Mouse (Mus musculus): Measurements from ENCODE around the gene Sap30bp. TPM values are rescaled to one million over a fixed set of nuclear protein-coding genes. Genes with fewer than 3 reads are reported as not detected.
A peak's percentile ranks its signal among the peaks of the same experiment; 100 is the strongest.

Sap30bp gene
- polyA plus RNA-seq, 1 experiment from 2014 or later = 40.5 TPM

DNA sequence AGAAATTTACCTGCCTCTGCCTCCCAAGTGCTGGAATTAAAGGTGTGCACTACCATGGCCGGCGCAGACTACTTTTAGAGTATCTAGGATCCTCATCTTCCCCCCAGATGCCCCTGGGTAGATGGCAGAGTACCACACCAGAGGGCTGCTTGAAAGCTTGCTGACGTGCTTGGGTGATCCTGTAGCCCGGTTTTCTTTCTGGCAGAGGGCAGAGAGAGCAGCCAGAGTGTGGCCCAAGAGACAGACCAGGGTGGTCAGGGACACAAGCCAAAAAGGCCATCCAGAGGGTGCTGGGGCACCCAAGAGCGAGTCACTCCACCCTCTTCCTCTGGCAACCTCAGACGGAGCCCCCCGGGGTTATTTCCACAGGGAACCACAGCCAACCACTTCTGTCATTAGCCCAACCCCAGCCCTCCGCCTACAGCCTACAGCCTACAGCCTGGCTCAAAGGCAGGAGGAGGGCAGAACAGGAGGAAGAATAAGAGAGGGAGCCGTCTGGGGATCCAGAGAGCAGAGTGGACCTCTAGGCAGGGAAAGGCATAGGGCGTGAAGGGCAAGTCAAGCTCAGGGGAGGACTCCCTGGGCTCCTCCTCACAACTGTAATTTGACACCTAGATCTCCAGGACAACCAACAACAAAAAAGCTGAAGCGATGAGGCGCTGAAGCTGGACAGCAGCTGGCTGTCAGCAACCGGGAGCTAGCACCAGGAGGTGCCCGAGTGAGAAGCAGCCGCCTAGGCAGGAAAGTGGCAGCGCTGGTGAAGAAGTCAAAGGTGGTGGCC is 33.4 kb upstream of the Sap30bp start, which contains the start of gene Smim5:
Smim5 (plus strand) TSS at position 481 of the 781 bp plus-strand sequence.
- no peak for ATAC-seq (ENCODE audit: low FRiP score)
- H3K4me2 ChIP-seq = 0 out of 2 replicates have a peak within 1 kb of the TSS, but pooled peaks have one; percentile 11
- no peak within 1 kb of the TSS for H3K4me3 ChIP-seq (replicated peaks)
- H3K9ac ChIP-seq (replicated peaks) = no peak within 1 kb of the TSS
- H3K27me3 ChIP-seq (replicated peaks) = no peaks in the 10 kb centered on the region
- 30% methylated on average over 16 of the region's 16 CpGs for WGBS
- no peak within 1 kb of the TSS for H3K27ac ChIP-seq (replicated peaks)
- H3K4me1 ChIP-seq = peaks cover 13% of the 10 kb centered on the region
- H3K9me3 ChIP-seq (replicated peaks) = no peaks in the 10 kb centered on the region
- peaks cover 8% of the 10 kb centered on the region for H3K36me3 ChIP-seq

DNA sequence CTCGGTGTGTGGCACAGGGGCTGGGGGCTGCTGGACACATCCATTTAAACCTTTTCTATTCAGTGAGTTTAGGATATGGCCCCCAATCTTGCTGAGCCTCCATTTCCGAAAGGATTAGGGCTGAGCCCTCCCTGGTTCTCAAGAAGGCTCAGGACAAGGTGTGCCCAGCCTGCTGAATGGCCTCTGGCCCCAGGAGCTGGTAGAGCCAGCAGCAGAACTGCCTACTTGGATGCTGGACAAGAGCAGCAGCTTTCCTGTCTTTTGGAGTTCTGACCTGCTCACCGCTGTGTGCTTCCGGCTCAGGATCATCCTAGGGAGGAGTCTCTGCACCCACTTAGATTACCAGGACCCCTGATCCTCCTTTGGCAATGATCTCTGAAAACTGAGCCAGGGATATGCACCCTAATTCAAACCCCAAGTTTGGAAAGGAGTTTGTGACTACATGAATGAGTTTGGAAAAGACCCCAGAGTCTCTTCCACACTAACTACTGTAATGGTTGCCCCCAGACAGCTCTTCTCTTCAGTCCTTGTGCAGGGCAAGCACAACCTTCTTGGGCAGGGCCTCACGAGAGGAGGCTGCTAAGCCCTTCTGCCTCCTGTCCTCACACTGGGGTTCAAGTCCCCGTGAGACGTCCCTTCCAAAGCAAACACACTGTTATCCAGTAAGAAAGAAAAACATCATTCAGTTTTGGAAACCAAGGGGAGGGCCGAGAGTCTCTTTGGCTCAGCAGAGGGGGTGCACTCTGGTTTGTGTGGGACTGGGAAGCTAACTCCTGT is 32.3 kb upstream of the Sap30bp start:
- H3K9ac ChIP-seq (replicated peaks) = no peak overlapping the region
- no peak overlapping the region for H3K27ac ChIP-seq (replicated peaks)

DNA sequence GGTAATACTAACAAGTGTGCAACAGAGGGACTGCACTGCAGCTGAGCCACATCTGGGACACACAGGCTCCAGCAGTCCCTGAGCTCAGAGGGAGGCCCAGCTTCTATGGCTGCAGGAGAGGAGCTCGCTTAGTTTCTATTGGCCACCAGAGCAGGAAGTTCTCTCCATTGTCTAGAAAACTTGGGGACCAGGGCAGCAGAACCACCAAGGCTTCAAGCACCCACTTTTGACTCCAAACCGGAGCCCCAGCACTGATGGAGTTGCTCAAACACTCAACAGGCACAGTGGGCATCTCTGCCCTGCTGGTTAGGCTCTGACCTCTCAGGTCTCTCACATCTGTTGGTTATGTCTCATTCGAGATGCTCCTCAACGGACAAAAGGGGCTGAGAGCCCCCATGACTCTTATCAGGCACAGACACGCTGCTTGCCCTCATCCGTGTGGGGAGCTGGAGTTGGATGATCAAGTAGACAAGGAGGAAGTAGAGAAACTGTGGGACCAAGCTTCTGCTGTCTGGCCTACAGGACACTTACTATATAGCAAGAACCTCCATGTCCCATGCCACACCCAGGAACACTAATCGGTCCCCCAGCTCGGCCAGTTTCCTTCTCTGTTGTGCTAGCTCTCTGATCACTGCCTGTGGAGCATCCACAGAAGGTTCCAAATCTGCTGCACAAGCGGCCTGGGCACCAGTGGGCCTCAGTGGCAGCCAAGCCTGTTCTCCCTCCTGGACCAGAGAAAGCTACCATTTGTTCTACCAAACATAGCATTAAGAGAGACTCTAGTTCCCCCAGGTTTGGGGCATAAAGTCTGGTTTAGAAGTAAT is 31.5 kb upstream of the Sap30bp start:
- no peak overlapping the region for H3K27ac ChIP-seq (replicated peaks)

More for the DNA sequence above, 32.3 kb upstream of the Sap30bp start:
- peaks cover 7% of the 10 kb centered on the region for H3K36me3 ChIP-seq
- no peak overlapping the region for H3K4me3 ChIP-seq (replicated peaks)
- peaks cover 13% of the 10 kb centered on the region for H3K4me1 ChIP-seq
- 81% methylated on average over 8 of the region's 8 CpGs for WGBS
- H3K27me3 ChIP-seq (replicated peaks) = no peaks in the 10 kb centered on the region
- no peak for ATAC-seq (ENCODE audit: low FRiP score)
- 0 out of 2 replicates have a peak overlapping the region, but pooled peaks have one; percentile 2 for H3K4me2 ChIP-seq
- H3K9me3 ChIP-seq (replicated peaks) = no peaks in the 10 kb centered on the region

DNA sequence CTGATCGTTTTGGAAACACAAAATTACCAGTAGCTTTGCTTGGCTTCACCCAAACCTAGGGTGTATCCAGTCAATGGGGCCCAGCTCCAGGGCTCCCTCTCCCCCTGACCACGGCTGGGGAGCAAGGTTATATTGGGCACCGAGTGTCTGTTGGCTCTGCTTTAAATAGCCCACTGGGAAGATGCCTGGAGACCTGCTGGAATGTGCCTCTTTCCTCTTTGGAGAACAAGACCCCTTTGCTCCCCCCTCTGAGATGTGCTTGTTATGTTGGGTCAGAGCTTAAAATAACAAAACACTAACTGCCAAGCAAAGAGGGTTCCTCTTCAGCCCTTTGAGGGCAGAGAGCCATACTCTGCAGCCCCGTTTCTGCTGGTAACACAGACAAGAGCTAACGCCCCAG is 30.9 kb upstream of the Sap30bp start:
- H3K27me3 ChIP-seq (replicated peaks) = no peaks in the 10 kb centered on the region
- H3K4me2 ChIP-seq = no peak overlapping the region
- no peak overlapping the region for H3K9ac ChIP-seq (replicated peaks)
- no peaks in the 10 kb centered on the region for H3K9me3 ChIP-seq (replicated peaks)
- no peak overlapping the region for H3K4me3 ChIP-seq (replicated peaks)
- 90% methylated on average over 5 of the region's 5 CpGs for WGBS
- no peak for ATAC-seq (ENCODE audit: low FRiP score)
- no peak overlapping the region for H3K27ac ChIP-seq (replicated peaks)
- no peaks in the 10 kb centered on the region for H3K36me3 ChIP-seq
- H3K4me1 ChIP-seq = peaks cover 13% of the 10 kb centered on the region

More for the DNA sequence above, 31.5 kb upstream of the Sap30bp start:
- no peaks in the 10 kb centered on the region for H3K9me3 ChIP-seq (replicated peaks)
- H3K27me3 ChIP-seq (replicated peaks) = no peaks in the 10 kb centered on the region
- 85% methylated on average over 9 of the region's 9 CpGs for WGBS
- no peak overlapping the region for H3K4me3 ChIP-seq (replicated peaks)
- H3K9ac ChIP-seq (replicated peaks) = no peak overlapping the region
- peaks cover 13% of the 10 kb centered on the region for H3K4me1 ChIP-seq
- H3K36me3 ChIP-seq = peaks cover 6% of the 10 kb centered on the region
- no peak overlapping the region for H3K4me2 ChIP-seq
- ATAC-seq (ENCODE audit: low FRiP score) = no peak

DNA sequence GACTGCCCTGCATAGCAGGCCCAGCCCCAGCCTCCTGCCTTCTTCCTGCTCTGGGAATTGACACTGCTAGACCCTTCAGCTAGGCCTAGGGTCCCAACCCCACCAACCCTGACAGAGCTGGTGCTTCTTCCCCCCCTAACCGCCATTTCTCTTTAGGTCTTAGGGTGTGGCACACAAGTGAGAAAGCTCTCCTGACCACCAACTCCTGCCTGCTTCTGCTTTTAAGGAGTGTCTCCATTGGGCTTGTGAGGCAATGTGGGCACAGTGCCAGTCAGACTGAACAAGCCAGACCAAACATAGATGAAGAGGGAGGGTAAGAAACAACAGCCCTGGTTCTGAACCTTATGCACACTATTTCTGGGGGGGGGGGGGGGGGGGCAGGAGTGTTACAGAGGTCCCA is 30.3 kb upstream of the Sap30bp start:
- ATAC-seq (ENCODE audit: low FRiP score) = no peak
- 87% methylated on average over 1 of the region's 1 CpGs for WGBS
- Histone ChIP-seq H3K27ac (replicated peaks) (no peak overlapping the region), H3K36me3 (no peaks in the 10 kb centered on the region), H3K9ac (replicated peaks) (no peak overlapping the region), H3K4me1 (peaks cover 13% of the 10 kb centered on the region), H3K4me3 (replicated peaks) (no peak overlapping the region), H3K27me3 (replicated peaks) (no peaks in the 10 kb centered on the region), H3K4me2 (no peak overlapping the region), H3K9me3 (replicated peaks) (no peaks in the 10 kb centered on the region)

DNA sequence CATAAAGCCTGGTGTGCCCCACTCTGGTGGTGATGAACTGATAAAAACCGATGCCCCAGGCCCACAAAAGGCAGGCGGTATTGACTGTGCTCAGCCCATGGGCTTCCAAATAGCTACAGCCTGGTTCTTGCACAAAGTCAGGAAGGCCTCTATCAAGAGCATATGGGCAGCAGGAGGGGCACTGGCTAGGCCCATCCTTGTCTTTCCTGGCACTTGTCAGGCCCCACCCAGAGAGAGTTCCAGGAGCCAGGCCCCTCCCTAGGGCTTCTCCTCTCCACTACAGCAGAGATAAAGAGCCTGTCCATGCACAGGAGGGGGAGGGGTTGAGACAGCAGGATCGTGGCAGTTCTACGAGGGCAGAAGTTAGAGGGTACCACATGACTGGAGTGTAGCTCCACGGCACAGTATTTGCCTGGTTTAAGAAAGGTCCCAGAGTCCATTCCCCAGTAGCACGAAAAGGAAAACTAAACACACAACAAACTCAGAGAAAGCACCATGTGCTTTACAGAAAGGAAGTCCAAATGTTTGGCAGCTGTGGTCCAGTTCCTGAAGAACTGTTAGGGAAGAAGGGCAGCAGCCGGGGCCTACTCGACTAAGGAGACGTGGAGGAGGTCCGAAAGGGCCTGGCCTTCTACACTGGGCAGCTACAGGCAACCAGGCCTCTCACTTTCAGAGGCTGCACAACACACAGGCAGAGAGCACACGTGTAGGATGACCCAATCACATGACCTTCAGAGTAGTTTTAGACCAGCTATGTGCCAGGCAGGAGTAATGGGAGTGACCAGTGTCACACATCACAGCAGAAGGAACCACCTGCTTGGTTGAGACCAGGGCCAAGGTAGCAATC is 29.5 kb upstream of the Sap30bp start:
- Histone ChIP-seq H3K9me3 (replicated peaks) (no peaks in the 10 kb centered on the region), H3K36me3 (no peaks in the 10 kb centered on the region), H3K27ac (replicated peaks) (no peak overlapping the region), H3K4me1 (peaks cover 13% of the 10 kb centered on the region), H3K4me2 (no peak overlapping the region), H3K4me3 (replicated peaks) (no peak overlapping the region), H3K9ac (replicated peaks) (no peak overlapping the region), H3K27me3 (replicated peaks) (no peaks in the 10 kb centered on the region)
- WGBS = 78% methylated on average over 11 of the region's 11 CpGs
- no peak for ATAC-seq (ENCODE audit: low FRiP score)

DNA sequence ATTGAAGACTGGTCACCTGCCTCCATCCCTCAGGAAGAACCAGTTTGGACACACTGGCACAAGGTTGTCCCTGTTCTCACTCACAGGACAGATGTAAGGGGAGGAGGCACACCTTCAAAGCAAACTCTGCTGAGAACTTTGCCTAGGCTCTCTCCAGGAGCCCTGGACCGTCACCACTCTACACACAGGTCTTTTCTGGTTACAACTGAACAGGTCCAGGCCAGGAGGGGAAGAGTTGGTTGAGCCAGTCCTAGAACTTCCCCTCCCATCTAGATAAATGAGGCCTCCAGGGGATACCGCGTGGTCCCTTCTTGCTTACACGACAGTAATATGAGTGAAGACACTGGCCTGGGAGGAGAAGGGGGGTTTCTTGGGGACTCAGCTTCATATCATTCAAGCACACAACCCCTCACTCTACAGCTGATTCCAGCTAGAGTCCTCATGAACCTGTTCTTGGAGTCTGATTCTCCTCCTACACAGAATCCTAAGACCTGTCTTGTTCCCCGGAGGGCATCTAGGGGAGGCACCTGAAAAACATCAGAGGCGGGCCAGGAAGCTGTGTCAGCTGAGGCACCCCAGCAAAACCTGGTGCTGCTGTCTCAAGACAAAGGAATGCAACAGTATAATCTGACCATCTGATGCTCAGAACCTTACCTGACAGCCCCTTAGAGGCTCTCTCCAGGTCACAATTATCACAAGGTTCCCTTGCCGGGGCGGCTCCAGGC is 28.7 kb upstream of the Sap30bp start:
- 82% methylated on average over 8 of the region's 8 CpGs for WGBS
- Histone ChIP-seq H3K4me1 (peaks cover 13% of the 10 kb centered on the region), H3K4me3 (replicated peaks) (no peak overlapping the region), H3K27me3 (replicated peaks) (no peaks in the 10 kb centered on the region), H3K27ac (replicated peaks) (no peak overlapping the region), H3K36me3 (no peaks in the 10 kb centered on the region), H3K9ac (replicated peaks) (no peak overlapping the region), H3K9me3 (replicated peaks) (no peaks in the 10 kb centered on the region), H3K4me2 (no peak overlapping the region)
- no peak for ATAC-seq (ENCODE audit: low FRiP score)

DNA sequence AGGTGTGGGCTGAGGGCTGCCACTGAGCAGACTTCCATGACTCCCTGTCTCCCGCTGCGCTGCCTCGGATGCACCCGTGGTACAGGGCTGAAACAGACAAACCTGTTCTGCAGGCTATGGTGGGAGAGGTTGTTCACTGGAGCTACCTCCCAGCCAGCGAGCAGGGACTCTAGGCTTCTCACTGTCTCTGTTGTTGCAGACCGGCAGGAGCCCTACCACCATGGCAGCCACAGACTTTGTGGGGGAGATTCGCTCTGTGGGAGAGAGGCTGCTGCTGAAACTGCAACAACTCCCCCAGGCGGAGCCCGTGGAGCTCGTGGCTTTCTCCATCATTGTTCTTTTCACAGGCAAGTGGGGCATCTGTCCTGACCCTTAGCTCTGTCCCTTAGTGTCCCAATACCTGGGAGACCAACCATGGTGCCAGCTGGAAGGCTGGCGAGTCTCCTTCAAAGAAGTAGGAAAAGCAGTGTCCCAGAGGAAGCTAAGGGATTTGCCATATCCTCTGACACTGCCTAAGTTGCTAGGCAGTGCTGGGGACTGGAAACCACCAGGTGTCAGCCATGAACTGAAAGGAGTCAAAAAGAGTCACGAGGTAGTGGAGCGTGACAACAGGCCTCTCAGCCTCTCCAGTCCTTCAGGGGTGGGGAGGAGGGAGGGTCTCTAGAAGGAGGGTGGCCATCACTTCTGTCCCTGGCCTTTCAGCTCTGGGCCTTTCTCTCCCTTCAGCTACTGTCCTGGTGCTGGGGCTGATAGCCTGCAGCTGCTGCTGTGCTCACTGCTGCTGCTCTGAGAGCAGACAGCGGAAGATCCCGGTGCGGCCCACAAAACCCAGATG is 27.9 kb upstream of the Sap30bp start:
- H3K4me3 ChIP-seq (replicated peaks) = no peak overlapping the region
- no peaks in the 10 kb centered on the region for H3K9me3 ChIP-seq (replicated peaks)
- ATAC-seq (ENCODE audit: low FRiP score) = no peak
- H3K4me2 ChIP-seq = no peak overlapping the region
- H3K27ac ChIP-seq (replicated peaks) = no peak overlapping the region
- 66% methylated on average over 16 of the region's 16 CpGs for WGBS
- peaks cover 6% of the 10 kb centered on the region for H3K4me1 ChIP-seq
- no peak overlapping the region for H3K9ac ChIP-seq (replicated peaks)
- no peaks in the 10 kb centered on the region for H3K27me3 ChIP-seq (replicated peaks)
- H3K36me3 ChIP-seq = no peaks in the 10 kb centered on the region

DNA sequence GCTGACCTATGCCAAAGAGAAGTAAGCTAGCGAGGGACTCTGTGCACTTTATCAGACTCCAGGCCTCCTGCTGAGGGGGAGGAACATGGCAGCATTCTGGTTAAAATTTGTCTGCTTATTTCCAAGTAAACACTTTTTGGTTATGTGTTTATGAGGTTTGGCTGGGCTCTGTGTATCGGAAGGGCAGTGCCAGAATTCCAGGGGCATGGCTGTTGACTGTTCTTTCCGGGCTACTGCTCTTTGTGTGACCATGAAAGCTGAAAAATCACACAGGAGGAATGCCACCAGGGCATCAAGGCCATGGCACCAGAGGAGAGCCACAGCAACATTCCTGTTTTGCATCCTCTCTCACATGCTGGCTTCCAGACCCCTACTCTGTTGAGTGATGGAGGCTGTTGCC is 27.0 kb upstream of the Sap30bp start:
- 86% methylated on average over 3 of the region's 3 CpGs for WGBS
- Histone ChIP-seq H3K27me3 (replicated peaks) (no peaks in the 10 kb centered on the region), H3K9me3 (replicated peaks) (no peaks in the 10 kb centered on the region), H3K9ac (replicated peaks) (no peak overlapping the region), H3K27ac (replicated peaks) (no peak overlapping the region), H3K4me2 (no peak overlapping the region), H3K36me3 (no peaks in the 10 kb centered on the region), H3K4me1 (0 out of 2 replicates have a peak, but pooled peaks cover 2% of the 10 kb centered on the region), H3K4me3 (replicated peaks) (no peak overlapping the region)
- ATAC-seq (ENCODE audit: low FRiP score) = no peak

DNA sequence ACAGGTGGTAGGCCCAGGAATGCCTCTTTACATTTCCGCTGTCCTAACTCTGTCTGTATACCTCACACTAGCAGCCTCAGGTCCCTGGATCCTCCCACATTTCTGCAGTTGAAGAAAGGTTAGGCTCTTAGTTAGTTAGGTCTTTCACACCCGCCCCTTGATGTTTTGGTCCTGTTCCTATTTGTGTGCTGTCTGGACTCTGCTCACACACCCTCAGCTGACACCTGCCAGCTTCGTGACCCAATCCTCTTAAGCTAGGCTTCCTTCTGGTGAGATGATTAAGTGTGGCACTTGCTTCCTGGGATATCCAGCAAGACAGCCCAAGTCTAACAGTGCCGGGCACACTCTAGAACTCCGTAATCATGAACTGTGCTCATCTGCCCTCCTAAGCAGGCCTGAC is 26.6 kb upstream of the Sap30bp start:
- ATAC-seq (ENCODE audit: low FRiP score) = no peak
- Histone ChIP-seq H3K9ac (replicated peaks) (no peak overlapping the region), H3K9me3 (replicated peaks) (no peaks in the 10 kb centered on the region), H3K36me3 (peaks cover 3% of the 10 kb centered on the region; the same call in 1 of the 2 replicates), H3K4me3 (replicated peaks) (no peak overlapping the region), H3K4me1 (0 out of 2 replicates have a peak, but pooled peaks cover 2% of the 10 kb centered on the region), H3K4me2 (no peak overlapping the region), H3K27me3 (replicated peaks) (no peaks in the 10 kb centered on the region), H3K27ac (replicated peaks) (no peak overlapping the region)
- WGBS = 95% methylated on average over 5 of the region's 5 CpGs
